Mouse (Mus musculus) cerebellum, adult 9-10 months (tissue): ENCODE measurements at regions not wholly inside any gene's neighbourhood (a gene's known extent, or its start where the extent isn't known, plus 50 kb on each side); places are given as distances from the start of the nearest gene placed in this dataset.

Experiments used
- DNase-seq: peaks from one replicate; pipeline ENCODE4 v3.0.0; 2022

DNA sequence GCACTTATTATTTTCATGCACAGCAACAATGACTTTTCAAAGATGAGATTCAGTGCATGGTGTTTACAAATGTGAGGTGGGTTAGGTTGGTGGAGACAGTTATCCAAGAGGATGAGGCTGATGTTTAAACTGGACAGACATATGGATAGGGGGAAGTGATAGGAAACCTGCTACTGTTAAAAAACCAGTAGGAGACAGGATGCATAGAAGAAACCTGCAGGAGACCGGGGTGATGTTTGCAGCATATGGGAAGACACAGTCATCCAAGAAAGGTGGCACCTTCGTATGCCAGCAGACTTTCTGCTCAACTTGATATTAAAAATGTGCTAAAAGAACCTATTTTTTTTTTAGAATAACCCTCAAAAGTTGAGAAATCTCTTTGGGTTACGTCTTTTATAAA, 809.9 kb upstream of the Gm5150 start:
- no peak for DNase-seq

DNA sequence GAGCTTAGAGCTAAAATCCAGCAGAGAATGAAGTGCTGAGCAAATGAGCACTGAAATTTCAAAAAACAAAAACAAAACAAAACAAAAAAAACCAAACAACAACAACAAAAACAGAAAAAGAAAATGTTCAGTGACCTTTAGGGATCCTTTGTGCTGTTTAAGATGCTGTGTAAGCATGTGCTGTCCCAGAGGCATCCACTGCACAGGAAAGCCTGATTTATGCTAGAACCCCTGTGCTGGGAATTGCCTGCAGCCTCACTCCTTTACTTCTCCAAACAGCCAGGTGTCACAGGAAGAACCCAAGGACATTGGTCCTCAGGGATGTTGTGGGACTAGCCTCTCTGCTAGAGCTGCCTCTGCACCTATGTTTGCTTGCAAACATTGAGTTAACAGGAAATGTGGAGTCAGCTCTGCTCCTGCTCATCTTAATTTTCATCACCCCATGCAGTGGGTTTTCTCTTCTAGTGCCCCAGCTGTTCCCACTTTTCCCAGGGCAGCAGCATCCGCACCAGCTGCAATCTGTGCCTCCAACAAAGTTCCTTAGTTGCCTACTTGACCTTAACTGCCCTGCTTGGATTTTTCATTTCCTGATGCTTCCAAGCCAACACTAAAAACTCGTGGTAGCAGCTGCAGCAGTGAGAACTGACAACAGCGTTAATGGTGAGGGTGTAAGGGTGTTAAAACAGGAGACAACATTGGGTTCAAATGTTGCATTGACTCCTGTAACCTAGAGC, 804.8 kb upstream of the Gm5150 start:
- no peak for DNase-seq

DNA sequence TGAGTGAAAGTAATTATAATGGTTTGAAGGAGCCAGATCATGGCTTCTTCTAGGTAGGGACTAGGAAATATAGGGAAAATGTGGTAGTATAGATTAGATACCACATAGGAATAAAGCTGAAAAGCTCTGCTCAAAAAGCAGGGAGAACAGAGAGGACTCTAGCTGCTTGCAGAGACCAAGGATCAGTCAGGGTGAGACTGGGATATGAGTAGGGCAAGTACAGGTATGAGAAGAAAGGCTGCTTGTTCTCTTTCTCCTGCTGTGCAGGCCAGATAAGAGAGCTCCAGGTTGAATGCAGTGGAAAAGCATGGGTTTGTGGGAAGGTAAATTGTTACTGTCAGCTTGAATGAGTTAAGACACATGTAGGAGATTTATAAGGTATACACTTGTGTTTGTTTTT, 797.4 kb upstream of the Gm5150 start:
- DNase-seq, result no peak
